Mouse (Mus musculus) adrenal gland, postnatal 25 days (tissue): ENCODE measurements around the gene Gdf5. TPM values are rescaled to one million over a fixed set of nuclear protein-coding genes. Genes with fewer than 3 reads are reported as not detected.

Experiments
- DNase-seq: peaks from one replicate; pipeline ENCODE4 v3.0.0; 2021; ENCODE audit warnings: mixed read lengths
- long read RNA-seq: library from polyadenylated mRNA; stranded (forward); transcript quantifications from one replicate; pipeline ENCODE4 v2.0.0, GENCODE M21; 2021
- total RNA-seq: library from RNA; stranded (reverse); gene quantifications from 2 replicates; pipeline ENCODE4 v1.2.3, GENCODE M21; 2021

Gene Gdf5
- total RNA-seq, result 1.3 TPM in 1 of 2 replicates, not detected in the other
- long read RNA-seq, partial matches to known transcripts, result 0 of 1 reads
- long read RNA-seq, other reads (novel, unspliced or antisense), result 0 of 1 reads

DNA sequence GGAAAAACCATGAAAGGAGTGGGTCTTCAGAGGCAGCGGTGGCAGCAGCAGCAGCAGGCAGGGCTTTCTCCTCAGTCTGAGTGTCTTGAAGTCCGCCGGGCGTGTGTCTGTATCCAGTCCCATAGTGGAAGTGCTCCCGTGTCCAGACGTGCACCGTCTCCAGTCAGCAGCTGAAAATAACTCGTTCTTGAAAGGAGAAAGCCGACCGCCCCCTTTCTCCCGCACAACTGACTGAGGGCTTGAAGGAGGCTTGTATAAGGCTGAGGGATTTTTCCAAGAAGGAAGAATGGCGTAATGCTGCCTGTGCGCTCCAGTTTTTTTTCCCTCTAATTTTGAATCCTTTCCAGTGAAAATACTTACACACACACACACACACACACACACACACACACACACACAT lies at the start of gene Gdf5:
Gene Gdf5 (minus strand): TSS at position 244 of the 400 bp plus-strand sequence.
- DNase-seq, result no peak

DNA sequence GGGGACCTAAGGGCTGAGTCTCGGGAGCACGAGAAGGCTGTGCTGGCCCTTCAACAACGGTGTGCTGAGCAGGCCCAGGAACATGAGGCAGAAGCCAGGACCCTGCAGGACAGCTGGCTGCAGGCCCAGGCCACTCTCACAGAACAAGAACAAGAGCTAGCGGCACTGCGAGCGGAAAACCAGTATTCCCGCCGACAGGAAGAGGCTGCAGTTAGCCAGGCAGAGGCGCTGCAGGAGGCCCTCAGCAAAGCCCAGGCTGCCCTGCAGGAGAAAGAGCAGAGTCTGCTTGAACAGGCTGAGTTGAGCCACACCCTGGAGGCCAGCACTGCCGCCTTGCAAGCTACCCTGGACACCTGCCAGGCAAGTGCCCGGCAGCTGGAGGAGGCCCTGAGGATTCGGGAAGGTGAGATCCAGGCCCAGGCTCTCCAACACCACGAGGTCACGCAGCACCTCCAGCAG lies 46.7 kb upstream of the Gdf5 start:
- peak; percentile 41 for DNase-seq

DNA sequence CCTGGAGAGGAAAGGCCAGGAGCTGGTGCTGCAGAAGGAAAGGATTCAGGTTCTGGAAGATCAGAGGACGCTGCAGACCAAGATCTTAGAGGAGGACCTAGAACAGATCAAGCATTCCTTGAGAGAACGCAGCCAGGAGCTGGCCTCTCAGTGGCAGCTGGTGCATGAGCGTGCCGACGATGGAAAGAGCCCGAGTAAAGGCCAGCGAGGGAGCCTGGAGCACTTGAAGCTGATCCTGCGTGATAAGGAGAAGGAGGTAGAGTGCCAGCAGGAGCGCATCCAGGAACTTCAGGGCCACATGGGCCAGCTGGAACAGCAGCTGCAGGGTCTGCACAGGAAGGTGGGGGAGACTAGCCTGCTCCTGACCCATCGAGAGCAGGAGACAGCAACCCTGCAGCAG lies 46.0 kb upstream of the Gdf5 start:
- no peak for DNase-seq

DNA sequence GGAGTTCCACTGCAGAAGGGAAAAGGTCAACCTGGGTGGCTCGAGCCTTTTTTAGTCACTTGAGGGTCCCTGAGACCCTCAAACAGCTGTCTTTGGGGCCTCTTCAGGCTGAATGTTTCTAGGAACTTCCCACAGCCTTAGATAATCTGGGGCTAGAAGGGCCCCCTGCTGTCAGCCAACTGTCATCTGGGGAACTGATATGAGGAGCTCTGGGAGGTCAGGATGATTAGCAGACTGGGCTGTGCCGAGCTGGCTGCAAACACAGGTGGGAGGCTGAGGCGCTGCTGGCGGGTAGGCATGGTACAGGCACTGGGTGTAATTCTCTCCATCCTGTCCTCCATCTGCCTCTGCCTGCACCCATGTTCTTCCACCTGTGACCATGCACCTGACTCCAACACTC lies 43.9 kb upstream of the Gdf5 start:
- no peak for DNase-seq

DNA sequence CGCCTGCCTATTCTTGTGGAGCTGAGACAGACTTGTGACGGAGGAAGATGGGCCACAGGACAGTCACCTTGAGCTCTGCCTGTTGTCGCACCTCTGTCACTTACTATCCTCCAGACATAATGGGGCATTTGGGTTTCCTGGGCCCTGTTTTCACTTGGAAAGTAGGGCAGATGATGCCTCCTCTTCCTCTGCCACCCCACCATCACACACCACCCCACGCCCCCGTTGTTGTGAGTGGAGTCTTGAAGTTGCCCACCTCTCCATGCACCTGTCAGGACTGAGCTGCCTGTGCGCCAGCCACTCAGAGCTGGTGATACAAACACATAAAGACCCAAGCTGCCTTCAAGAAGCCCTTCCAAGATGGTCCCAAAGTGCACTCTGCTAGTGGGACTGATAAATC lies 42.0 kb upstream of the Gdf5 start:
- DNase-seq, result no peak

DNA sequence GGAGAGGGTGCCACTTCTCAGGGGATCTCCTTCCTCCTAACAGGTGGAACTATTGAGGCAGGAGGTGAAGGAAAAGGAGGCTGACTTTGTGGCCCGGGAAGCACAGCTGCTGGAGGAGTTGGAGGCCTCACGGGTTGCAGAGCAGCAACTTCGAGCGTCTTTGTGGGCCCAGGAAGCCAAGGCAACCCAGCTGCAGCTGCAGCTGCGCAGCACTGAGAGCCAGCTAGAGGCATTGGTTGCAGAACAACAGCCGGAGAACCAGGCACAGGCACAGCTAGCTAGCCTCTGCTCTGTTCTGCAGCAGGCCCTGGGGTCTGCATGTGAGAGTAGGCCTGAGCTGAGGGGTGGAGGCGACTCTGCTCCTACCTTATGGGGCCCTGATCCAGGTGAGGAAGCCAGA lies 40.6 kb upstream of the Gdf5 start:
- DNase-seq, result no peak

DNA sequence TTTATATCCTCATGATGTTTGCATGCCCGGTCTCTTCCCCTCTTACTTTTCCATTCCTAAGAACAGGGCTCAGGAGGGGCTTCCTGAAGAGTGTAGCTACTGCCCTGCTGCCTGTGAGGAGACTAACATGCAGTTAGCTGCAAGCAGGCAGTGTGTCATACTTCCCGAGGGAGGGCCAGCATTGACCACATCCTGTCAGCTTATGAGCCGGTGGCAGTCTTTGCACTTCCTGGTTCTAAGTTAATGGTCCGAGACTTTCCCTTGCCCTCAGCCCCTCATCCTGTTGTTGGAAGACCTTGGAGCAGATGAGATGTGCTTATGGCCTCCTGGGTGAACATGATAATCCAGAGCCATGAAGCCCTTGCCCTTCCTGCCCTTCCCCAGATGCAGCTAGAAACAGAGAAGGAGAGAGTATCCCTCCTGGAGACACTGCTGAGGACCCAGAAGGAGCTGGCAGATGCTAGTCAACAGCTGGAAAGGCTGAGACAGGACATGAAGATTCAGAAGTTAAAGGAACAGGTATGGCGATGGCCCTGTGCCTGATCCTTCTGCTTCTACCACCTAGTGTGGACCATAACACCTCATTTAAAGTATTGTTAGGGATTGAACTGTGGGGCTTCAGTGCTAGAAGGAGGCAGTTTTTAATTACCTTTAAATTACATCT lies 34.3 kb upstream of the Gdf5 start:
- DNase-seq, result peak; percentile 18

DNA sequence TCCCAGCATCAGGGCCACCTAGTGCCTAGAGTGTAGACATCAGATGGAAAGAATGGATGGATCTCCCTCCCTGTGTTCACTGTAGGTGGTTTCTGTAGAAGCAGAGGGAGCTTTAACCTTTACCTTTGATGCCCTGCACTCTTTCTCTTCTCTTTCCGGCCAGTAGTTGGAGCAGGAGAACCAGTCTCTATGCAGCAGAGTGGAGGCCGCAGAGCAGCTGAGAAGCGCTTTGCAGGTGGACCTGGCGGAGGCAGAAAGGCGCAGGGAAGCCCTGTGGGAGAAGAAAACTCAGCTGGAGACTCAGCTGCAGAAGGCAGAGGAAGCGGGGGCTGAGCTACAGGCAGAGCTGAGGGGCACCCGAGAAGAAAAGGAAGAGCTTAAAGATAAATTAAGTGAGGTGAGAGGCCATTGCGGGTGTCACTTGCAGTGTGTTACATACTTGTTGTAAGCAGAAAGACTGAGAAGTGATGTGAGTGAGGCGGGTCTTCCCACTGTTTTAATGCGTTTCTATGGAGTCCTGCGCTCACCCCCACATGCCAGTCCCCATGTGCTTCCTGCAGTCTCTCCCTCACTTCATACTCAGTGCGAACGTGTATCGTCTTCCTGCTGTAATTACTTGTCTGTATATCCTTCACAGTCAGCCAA lies 29.0 kb upstream of the Gdf5 start:
- DNase-seq, result no peak

DNA sequence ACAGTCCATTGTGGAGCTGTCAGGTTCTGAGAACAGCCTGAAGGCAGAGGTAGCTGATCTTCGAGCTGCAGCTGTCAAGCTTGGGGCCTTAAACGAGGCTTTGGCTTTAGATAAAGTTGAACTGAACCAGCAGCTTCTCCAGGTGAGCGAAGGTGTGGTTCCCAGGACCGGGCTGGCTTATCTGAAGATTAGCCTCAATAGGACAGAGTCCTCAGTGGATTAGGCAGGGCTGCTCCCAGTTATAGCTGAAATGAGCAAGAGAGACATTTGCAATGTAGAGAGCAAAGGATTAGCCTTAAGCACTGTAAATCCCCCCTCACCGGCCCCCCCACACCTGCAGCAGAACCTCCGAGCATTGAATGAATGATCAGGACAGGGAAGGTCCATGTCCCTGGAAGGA lies 28.2 kb upstream of the Gdf5 start:
- DNase-seq, result no peak

DNA sequence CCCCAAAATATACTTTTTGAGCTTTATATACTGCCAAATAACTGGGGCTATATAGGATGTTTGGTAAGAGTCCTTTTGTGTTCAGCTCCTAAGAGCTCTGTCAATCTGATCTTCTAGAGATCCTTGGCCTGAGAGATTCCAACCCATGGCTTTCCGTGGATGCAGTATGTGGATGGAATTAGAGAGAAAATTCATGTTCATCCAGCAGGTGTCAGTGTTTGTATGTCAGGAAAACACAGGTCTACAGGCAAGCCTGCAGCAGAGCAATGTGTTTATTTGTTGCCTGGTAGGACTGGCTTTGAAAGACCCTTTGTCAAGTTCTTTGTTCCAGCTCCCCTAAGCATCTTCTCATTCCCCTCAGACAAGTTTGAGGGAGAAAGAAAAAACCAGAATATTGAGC lies 17.8 kb upstream of the Gdf5 start:
- DNase-seq, result no peak

DNA sequence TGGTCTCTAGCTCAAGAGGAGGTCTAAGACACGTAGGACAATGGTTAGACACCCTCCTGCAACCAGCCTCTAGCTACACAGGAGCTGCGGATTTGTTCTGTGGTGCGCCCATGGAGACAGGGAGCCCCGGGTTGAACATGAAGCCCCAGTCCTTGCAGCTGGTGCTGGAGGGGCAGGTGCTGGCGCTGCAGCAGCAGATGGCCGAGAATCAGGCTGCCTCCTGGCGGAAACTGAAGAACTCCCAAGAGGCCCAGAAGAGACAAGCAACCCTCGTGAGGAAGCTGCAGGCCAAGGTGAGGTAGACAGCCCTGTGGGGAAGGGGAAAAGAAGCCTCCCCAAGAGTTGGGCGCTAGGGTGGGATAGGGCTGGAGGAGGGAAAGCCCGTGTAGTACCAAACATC lies 16.7 kb upstream of the Gdf5 start:
- no peak for DNase-seq

DNA sequence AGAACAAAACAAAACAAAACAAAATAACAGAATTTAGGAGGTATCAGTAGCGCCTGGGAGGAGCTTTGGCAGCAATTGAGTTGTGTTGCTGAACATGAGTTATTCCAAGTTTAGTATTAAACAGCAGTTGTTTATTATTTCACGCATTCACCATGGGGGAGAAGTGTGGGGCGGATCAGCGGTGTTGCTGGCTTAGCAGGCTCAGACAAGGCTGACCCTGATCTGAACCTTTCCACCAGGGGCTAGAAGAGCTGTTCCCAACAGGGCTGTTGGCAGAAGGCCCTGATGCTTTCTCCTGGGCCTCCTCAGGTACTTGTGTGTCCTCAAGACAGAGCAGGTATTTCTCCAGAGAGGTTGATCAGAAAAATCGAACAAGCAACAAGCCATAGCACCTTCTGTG lies 14.8 kb upstream of the Gdf5 start:
- DNase-seq, result no peak

DNA sequence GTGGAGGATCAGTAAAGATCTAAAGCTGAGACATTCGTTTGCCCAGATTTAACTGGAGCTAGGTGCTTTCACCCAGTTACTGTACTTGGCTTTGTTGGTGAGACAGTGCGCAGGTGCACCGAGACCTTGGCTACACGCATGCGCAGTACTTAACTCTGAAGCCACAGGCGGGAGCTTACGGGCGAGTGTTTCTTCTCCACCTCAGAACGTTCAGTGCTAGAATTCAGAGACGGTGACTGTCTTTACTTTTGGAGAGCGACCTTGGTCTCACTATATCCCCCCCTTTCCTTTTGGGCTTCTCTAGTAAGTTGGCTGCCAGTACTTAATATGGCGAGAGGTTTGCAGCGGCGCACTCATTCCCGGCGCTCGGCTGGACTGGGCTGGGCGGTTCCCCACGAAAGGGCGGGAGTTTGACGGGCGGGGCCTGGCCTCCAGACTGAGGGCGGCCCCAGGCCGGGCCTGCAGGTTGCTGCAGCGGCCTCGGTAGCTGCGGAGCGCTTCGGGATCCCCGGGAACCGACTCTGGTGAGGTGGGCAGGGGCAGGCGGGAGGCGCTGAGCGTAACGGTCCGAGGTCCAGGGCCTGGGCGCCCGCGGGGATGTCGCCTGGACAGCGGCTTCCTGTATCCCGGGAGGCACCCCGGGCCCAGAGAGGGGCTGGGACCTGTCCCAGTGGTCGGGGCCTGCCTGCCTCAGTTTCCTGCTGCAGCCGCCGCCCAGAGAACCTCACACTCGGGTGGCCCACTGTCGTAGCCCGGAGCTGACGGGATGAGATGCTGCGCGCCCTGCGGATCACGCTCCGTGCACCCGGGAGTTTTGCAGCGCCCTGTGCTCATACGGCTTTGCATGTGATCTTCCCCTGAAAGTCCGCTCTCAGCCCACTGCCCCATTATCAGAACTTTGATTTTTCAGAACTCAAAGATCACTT lies 11.2 kb upstream of the Gdf5 start, which contains the start of gene Cep250:
Gene Cep250 (plus strand): TSS at position 325 of the 926 bp plus-strand sequence.
- DNase-seq, result peak; percentile 91

DNA sequence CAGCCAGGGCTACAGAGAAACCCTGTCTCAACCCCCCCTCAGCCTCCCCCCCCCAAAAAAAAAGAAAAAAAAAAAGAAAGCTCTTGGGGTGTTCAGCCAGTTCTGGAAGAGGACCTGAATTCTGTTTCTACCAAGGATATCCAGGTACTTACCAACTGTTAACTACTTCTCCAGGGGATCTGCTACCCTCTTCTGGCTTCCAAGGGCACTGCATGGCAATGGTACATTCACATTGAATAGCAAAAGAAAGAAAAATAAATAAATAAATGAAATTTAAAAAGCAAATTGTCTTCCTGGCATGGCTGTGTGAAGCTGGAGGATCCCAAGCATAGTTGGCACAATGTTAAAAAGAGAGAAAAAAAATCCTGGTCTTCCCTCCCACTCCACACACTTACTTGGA lies 6.8 kb upstream of the Gdf5 start:
- peak; percentile 48 for DNase-seq

DNA sequence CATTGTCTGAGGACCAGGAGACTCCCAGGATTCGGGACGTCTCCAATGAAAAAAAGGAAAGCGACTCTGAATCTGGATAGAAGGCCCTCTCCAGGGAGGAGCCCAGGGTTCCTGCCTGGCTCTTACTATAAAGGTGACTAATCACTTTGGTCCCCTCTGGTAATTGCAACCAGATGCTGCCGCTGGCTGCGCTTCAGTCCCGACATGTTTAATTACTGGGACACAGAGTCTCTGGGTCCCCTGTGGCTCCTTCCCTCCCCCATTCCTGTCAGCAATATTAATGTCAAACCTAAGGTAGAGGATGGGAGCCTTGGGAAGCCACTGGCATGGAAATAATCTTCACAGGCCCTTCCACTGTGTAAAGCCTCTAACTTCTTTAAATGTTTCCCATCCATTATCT lies 4.2 kb upstream of the Gdf5 start:
- no peak for DNase-seq

DNA sequence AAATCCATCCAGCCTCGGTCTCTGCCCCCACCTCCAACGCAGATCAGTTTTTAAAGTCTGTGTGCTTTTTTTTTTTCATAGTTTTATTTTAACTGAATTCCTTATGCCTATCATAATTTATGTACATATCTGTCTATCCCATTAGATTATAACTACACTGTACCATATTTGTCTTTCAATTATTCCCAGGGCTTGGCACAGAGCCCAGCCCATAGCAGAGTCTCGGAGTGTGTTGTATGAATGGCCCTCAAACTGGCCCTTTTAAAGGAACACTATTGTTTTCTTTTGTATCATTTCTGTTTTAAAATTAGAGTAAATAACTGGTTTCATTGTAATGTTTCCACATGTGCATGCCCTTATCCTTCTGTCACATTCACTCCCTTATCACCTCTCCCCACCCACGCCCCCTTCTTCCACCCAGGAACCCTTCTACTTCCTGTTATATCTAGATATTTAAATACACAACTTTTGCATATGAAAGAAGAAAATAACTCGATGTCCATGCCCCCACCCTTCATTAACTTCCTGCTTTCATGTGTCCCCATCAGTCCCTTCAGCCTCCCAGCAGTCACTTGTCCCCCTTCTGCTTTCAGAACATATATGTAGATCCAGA lies 2.3 kb upstream of the Gdf5 start:
- no peak for DNase-seq

DNA sequence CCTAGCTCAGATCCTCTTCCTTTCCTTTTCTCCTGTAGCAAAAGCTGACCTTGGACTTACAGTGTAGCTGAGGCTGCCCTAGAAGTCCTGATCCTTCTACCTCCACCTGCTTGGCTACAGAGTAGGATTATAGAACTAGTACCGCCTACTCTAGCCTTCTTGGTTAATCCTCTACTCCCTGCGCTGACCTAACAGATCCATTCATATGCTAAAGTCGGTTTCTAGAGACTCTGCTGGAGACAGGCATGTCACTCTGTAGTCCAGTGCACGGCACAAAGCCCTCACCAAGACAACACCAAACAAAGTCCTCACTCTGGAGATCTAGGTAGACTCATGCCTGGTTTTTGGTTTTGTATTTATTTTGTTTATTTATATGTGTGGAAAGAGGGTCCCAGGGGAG lies 1.3 kb upstream of the Gdf5 start:
- DNase-seq, result no peak

DNA sequence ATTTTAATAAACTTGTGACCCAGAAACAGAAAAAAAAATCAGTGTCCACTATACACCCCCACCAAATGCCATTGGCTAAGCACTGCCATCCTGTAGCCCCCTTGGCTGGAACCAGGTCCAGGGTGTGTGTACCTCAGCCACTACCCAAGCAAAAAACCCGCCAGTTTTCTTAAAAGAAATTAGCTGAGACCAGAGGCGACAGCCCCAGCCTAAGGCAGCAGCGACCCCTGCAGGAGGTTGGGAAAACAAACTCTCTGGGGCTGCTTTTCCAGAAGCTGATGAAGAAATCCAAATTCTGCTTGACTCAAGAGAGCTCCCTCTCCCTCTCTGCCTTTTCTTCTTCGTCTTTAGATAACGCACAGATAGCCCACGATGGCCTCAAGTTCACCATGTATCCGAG lies 902 bp upstream of the Gdf5 start:
- DNase-seq, result peak; percentile 86

DNA sequence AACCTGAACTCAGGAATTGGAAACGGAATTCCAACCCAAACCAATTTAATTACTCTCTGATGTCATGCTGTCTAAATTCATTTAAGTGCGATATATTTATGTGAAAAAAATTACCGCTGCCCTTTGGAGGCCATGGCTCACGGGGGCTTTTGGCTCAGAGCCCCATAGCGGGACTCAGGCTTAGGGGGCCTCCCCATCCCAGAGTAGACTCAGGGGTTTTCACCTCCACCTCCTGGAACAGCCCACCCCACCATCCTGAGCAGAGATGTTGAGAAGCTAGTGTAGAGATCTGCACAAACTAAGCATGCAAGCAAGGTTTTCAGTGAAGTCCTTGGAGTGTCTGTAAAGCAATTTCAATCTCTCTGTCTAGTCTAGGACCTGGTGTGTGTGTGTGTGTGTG lies 413 bp upstream of the Gdf5 start:
- DNase-seq, result no peak

DNA sequence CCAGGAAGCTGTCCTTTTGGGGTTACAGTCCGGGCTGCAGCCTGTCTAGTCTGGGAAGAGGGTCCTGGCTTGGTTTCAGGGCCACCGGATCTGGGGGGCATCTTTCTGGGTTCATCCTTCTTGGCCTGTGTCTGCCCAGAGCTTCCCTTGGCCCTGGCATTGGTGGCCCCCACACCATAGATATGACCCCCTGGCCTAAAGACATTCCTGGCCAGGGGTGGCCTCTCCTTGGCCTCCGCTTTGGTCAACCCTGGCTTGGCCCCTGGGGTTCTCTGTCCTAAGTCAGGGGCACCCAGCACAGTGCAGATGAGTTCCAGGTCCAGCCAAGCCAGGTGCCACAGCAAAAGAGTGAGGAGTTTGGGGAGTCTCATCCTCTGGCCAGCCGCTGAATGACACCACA lies 482 bp downstream of the Gdf5 start:
- no peak for DNase-seq

DNA sequence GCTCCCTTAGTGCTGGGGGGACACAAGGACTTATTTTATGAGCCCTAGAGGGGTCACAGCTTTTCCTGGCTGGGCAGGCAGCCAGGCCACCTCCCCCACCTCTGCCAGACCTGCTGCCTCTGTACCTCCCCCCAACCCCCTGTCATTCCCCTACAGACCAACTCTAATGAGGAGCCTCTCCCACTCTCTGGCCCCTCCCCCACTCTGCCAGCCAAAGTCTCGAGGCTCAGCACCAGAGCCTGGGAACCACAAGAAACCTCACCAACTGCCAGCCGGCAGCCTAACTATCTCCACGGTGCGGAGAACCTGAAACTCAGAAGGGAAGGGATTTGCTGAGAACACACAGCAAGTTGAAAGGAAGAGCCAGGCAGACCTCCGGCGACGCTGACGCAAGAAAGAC lies 1.7 kb downstream of the Gdf5 start:
- no peak for DNase-seq

DNA sequence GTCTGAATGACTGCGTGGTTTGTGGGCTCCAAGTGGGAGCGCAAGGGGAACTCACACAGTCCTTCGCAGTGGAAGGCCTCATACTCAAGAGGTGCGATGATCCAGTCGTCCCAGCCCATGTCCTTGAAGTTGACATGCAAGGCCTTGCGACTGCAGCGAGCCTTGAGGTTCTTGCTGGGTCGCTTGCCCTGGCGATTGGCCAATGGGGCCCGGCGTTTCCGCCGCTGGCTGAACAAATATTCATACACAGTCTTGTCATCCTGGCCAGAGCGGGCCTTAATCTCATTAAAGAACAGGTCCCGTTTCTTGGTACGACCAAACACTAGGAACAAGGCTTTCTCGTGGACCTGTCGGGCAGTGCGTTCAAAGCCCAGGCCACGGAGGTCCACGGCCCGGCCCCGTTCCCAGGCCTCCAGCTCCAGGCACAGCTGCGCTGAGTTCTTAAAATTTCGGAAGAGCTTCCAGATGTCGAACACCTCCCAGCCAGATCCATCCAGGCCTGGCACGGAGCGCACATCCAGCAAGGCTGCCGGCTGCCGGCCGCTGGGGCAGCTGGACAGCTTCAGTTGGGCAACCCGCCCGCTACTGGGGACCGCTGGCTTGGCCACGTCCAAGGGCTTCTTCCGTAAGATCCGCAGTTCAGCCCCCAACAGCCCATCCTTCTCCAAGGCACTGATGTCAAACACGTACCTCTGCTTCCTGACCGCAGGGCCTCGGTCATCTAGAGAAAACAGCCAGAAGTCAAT lies 3.3 kb downstream of the Gdf5 start:
- peak; percentile 83 for DNase-seq
